Mouse (Mus musculus) myocyte (in vitro differentiated cells): Measurements from ENCODE around the gene Gabbr2.

Source experiments
- CEBPB ChIP-seq: IDR thresholded peaks from 2 replicates; pipeline ENCODE4 v1.6.1; 2011; ENCODE audit warnings: mild to moderate bottlenecking, moderate library complexity; ENCODE audit not compliant: poor library complexity, insufficient read depth, severe bottlenecking
- E2F4 ChIP-seq: IDR thresholded peaks from one replicate; pipeline ENCODE4 v1.6.1; 2011; ENCODE audit warnings: mild to moderate bottlenecking, control low read depth, moderate library complexity; ENCODE audit not compliant: insufficient read depth
- MAX ChIP-seq: IDR thresholded peaks from one replicate; pipeline ENCODE4 v1.6.1; 2011; ENCODE audit warnings: low read depth, mild to moderate bottlenecking, control low read depth
- MYOD1 ChIP-seq, 3 experiments: IDR thresholded peaks; one replicate each; pipeline ENCODE4 v1.6.1; 2011; ENCODE audit warnings: control low read depth in 2 of 3, low read depth in 2 of 3, mild to moderate bottlenecking in 2 of 3, moderate library complexity in 1 of 3; ENCODE audit not compliant: insufficient read length in 2 of 3, control insufficient read depth in 1 of 3
- MYOG ChIP-seq, 3 experiments: IDR thresholded peaks; one replicate each; pipeline ENCODE4 v1.6.1; 2011; ENCODE audit warnings: control low read depth in 2 of 3, low read depth in 2 of 3, mild to moderate bottlenecking in 2 of 3; ENCODE audit not compliant: insufficient read length in 2 of 3, control insufficient read depth in 1 of 3, insufficient read depth in 1 of 3
- POLR2A ChIP-seq: IDR thresholded peaks from one replicate; pipeline ENCODE4 v1.6.1; 2011; ENCODE audit warnings: low read depth, mild to moderate bottlenecking, control low read depth, moderate library complexity; ENCODE audit not compliant: insufficient read length
- POLR2AphosphoS2 ChIP-seq: IDR thresholded peaks from one replicate; pipeline ENCODE4 v1.6.1; 2011; ENCODE audit warnings: low read depth, control low read depth; ENCODE audit not compliant: insufficient read length
- REST ChIP-seq: IDR thresholded peaks from one replicate; pipeline ENCODE4 v1.6.1; 2011; ENCODE audit warnings: mild to moderate bottlenecking, control low read depth, moderate library complexity; ENCODE audit not compliant: insufficient read depth, insufficient read length
- TCF12 ChIP-seq: IDR thresholded peaks from one replicate; pipeline ENCODE4 v1.6.1; 2011; ENCODE audit warnings: mild to moderate bottlenecking, control low read depth; ENCODE audit not compliant: poor library complexity, insufficient read depth, severe bottlenecking
- USF1 ChIP-seq: IDR thresholded peaks from one replicate; pipeline ENCODE4 v1.6.1; 2011; ENCODE audit warnings: low read depth, mild to moderate bottlenecking, control low read depth, moderate library complexity

DNA sequence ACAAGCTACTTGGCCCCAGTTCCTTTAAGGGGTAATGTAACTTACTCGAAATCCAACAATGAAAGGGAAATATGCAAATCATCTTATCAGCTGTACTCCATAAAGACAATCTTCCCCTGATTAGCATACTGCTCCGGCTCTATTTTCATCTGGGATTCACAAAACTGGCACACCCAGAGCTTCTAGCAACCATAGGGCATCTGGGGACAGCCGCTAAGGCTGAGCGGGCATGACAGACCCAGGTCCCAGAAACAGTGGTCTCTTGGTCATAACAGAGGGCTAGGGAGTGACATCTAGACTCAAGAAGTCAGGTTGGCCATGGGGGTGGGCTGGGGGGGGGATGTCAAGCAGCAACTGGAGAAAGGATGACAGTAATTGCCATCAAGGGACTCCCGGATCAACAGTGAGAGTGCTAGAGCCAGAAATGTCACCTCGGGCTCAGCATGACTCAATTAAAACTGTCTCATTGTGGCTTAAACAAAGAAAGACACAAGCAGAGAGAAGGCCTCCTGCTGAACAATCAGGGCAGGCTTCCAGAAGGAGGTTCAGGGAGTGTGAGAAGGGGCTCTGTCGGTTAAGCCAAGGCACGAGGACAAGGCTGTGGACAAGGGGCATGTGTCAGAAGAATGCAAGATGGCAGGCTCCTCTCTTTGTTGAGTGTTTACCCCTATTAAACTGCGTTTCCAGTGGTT is 59.8 kb downstream of the Gabbr2 start:
- TF ChIP-seq E2F4 (no peak), POLR2A (no peak), MYOD1 (IDR thresholded peaks at IDR 0.05; ENCODE audit: control insufficient read depth in 1 of 3, insufficient read length in 2 of 3, low read depth in 2 of 3) (no peak), TCF12 (no peak), USF1 (no peak), MAX (no peak), CEBPB (no peak), REST (no peak), POLR2AphosphoS2 (no peak), MYOG (IDR thresholded peaks at IDR 0.05; ENCODE audit: control insufficient read depth in 1 of 3, insufficient read depth in 1 of 3, insufficient read length in 2 of 3, low read depth in 2 of 3) (no peak)
